Mouse (Mus musculus): Measurements from ENCODE around the gene Trim47. TPM values are rescaled to one million over a fixed set of nuclear protein-coding genes. Genes with fewer than 3 reads are reported as not detected.

Trim47 gene
- polyA plus RNA-seq, 1 experiment from 2014 or later, result 30.9 TPM

DNA sequence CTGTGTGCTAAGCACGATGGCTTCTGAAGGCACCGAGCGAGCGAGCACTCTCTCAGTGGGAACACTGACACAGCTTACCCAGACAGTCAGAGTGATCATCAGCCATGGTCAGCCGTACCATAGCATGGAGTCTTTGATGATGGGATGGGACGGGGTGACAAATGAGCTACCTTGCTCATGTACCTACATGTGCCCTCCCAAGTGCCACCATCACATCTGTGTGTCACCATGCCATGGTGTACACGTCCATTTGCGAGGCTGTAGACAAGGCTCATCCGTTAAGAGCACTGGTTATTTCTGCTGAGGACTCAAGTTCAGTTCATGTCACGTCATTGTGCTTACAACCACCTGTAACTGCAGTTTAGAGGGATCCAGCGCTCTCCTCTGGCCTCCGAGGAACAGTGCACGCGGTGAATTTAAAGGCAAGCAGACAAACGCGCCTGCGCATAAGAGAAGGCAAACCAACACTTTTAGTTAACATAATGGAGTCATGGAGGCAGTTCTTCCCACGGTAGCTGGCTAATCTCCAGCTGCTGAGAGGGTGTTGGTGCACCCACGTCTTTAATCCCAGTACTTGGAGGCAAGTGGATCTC, 15.3 kb downstream of the Trim47 start:
- Histone ChIP-seq H3K4me1 (peaks cover 37% of the 10 kb centered on the region), H3K27me3 (replicated peaks) (peaks cover 28% of the 10 kb centered on the region), H3K4me3 (replicated peaks) (no peak overlapping the region), H3K9ac (no peak overlapping the region), H3K36me3 (no peaks in the 10 kb centered on the region), H3K27ac (no peak overlapping the region), H3K9me3 (no peaks in the 10 kb centered on the region), H3K4me2 (no peak overlapping the region)
- WGBS, result 86% methylated on average over 19 of the region's 19 CpGs
- ATAC-seq (ENCODE audit: insufficient read depth, low FRiP score, low read depth), result no peak

GRCm38 (mm10) chr11:116111067-116111466, 15.9 kb downstream of the Trim47 start:
- peaks cover 28% of the 10 kb centered on the region for H3K27me3 ChIP-seq (replicated peaks)
- peaks cover 43% of the 10 kb centered on the region for H3K4me1 ChIP-seq
- no peaks in the 10 kb centered on the region for H3K36me3 ChIP-seq
- no peak overlapping the region for H3K4me2 ChIP-seq
- no peak overlapping the region for H3K4me3 ChIP-seq (replicated peaks)
- H3K9me3 ChIP-seq, result no peaks in the 10 kb centered on the region
- 82% methylated on average over 4 of the region's 4 CpGs for WGBS
- no peak for ATAC-seq (ENCODE audit: insufficient read depth, low FRiP score, low read depth)
- no peak overlapping the region for H3K9ac ChIP-seq
- no peak overlapping the region for H3K27ac ChIP-seq

DNA sequence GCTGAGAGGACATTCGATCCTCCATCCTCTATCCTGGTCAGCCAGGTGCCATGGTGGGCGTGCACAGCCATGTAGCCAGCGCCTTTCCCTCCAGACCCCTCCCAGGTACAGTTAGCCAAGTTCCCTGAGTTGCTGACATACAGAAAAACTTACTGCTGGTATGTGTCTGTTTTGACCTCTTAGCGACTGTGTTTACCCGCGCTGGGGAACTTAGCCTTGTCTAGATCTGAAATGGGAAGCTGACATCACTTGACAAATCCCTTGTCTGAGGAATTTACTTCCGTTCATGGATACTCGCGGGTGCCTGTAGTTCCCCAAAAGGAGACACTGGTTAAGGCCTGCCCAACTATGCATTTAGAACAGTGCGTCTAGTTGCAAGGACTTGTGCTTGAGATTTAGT, 16.5 kb downstream of the Trim47 start:
- Histone ChIP-seq H3K4me3 (replicated peaks) (peak overlapping the region; percentile 57), H3K36me3 (no peaks in the 10 kb centered on the region; the same call in 1 of the 2 replicates), H3K4me1 (peaks cover 48% of the 10 kb centered on the region), H3K4me2 (peak overlapping the region; percentile 91), H3K9ac (peak overlapping the region; percentile 40; the same call in 1 of the 2 replicates), H3K27ac (peak overlapping the region; percentile 8; the same call in 1 of the 2 replicates), H3K27me3 (replicated peaks) (peaks cover 28% of the 10 kb centered on the region), H3K9me3 (no peaks in the 10 kb centered on the region)
- ATAC-seq (ENCODE audit: insufficient read depth, low FRiP score, low read depth), result no peak
- WGBS, result 19% methylated on average over 10 of the region's 10 CpGs

- Histone ChIP-seq H3K9me3 (no peaks in the 10 kb centered on the region), H3K4me3 (replicated peaks) (peak overlapping the region; percentile 57), H3K36me3 (no peaks in the 10 kb centered on the region; the same call in 1 of the 2 replicates), H3K9ac (peak overlapping the region; percentile 40; the same call in 1 of the 2 replicates), H3K4me1 (peaks cover 51% of the 10 kb centered on the region), H3K27me3 (replicated peaks) (peaks cover 28% of the 10 kb centered on the region), H3K27ac (peak overlapping the region; percentile 8; the same call in 1 of the 2 replicates), H3K4me2 (peak overlapping the region; percentile 91)
- 2% methylated on average over 30 of the region's 35 CpGs for WGBS
- ATAC-seq (ENCODE audit: insufficient read depth, low FRiP score, low read depth), result peak; percentile 41
These were observed 16.9 kb downstream of the Trim47 start for GRCm38 (mm10) chr11:116110131-116110530.

GRCm38 (mm10) chr11:116109441-116110081, 17.4 kb downstream of the Trim47 start:
- Histone ChIP-seq H3K9me3 (no peaks in the 10 kb centered on the region), H3K4me2 (peak overlapping the region; percentile 91), H3K9ac (peak overlapping the region; percentile 40; the same call in 1 of the 2 replicates), H3K27me3 (replicated peaks) (peaks cover 28% of the 10 kb centered on the region), H3K27ac (peak overlapping the region; percentile 8), H3K4me1 (peaks cover 52% of the 10 kb centered on the region), H3K4me3 (replicated peaks) (peak overlapping the region; percentile 57), H3K36me3 (no peaks in the 10 kb centered on the region; the same call in 1 of the 2 replicates)
- 1% methylated on average over 64 of the region's 70 CpGs for WGBS
- 0 out of 2 replicates have a peak, but pooled peaks have one; percentile 11 for ATAC-seq (ENCODE audit: insufficient read depth, low FRiP score, low read depth)

- 12% methylated on average over 23 of the region's 23 CpGs for WGBS
- H3K4me2 ChIP-seq, result peak overlapping the region; percentile 91
These were observed 18.4 kb downstream of the Trim47 start for GRCm38 (mm10) chr11:116108464-116109137.

DNA sequence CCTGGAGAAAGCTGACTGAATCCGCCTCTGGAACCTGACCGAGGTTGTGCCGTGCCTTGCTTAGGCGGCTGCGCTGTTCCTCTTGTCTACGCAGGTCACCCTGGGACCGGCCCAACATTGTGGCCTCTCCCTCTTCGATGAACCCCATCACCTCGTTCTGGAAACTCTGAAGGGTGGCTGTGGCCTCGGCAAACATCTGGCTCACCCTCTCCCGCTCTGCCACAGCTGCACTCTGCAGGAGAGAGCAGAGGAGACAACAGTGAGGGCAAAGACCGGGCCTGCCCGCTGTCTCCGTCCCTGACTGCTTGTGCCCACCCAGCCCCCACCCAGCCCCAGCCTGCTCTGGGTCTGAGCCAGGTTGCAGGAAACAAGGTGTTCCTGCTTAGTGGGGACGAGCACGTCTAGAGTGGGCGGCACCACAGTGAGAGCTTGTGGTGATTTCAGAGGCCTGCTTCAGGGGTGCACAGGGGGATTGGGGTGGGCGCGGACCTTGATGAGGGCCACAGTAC, 19.2 kb downstream of the Trim47 start:
- no peak overlapping the region for H3K9ac ChIP-seq
- H3K27ac ChIP-seq, result peak overlapping the region; percentile 48; the same call in 1 of the 2 replicates
- peak overlapping the region; percentile 91 for H3K4me2 ChIP-seq
- no peak for ATAC-seq (ENCODE audit: insufficient read depth, low FRiP score, low read depth)
- H3K4me1 ChIP-seq, result peaks cover 69% of the 10 kb centered on the region
- peak overlapping the region; percentile 57 for H3K4me3 ChIP-seq (replicated peaks)
- peaks cover 28% of the 10 kb centered on the region for H3K27me3 ChIP-seq (replicated peaks)
- no peaks in the 10 kb centered on the region for H3K9me3 ChIP-seq
- H3K36me3 ChIP-seq, result no peaks in the 10 kb centered on the region; the same call in 1 of the 2 replicates
- WGBS, result 36% methylated on average over 19 of the region's 19 CpGs

More at GRCm38 (mm10) chr11:116108464-116109137, 18.4 kb downstream of the Trim47 start:
- Histone ChIP-seq H3K27me3 (replicated peaks) (peaks cover 28% of the 10 kb centered on the region), H3K9ac (0 out of 2 replicates have a peak overlapping the region, but pooled peaks have one; percentile 7), H3K27ac (peak overlapping the region; percentile 2; the same call in 1 of the 2 replicates), H3K36me3 (no peaks in the 10 kb centered on the region; the same call in 1 of the 2 replicates), H3K4me1 (peaks cover 62% of the 10 kb centered on the region), H3K4me3 (replicated peaks) (peak overlapping the region; percentile 57), H3K9me3 (no peaks in the 10 kb centered on the region)
- no peak for ATAC-seq (ENCODE audit: insufficient read depth, low FRiP score, low read depth)

DNA sequence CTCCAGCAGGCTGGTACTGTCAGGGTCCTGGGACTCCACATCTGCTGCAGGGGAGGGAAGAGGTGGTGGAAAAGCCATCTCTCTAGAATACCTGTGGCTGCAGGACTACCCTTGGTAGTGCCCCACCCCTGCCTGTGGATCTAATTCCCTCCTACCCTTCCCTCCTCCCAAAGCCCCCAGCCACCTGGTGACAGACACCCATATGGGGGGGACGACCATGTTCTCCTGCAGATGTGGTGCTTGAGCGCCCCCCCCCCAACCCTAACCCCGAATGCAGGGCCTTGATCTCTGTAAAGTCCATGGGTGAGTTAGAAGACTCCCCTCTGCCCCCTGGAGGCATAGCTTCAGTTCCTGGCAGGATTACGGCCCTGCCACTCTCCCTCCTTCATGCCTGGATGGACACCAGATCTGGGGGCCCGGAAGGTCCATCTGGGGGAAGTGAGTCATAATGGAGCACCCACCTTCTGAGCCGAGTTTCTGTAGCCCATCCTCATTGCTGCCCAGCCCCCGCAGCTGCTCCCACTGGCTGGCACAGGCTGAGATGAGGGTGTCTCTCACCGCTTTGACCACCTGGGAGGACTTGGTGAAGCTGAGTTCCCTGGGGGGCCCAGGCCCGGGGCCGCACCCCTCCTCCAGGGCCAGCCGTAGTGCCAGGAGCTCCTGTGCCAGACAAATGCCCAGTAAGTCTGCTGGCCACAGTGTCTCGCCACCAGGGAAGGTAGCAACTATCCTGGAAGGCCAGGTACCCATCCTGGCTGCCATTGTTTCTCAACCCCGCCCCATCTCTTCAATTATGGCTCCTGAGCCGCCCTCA, 19.8 kb downstream of the Trim47 start:
- no peak for ATAC-seq (ENCODE audit: insufficient read depth, low FRiP score, low read depth)

GRCm38 (mm10) chr11:116106154-116106962, 20.7 kb downstream of the Trim47 start:
- Histone ChIP-seq H3K36me3 (no peaks in the 10 kb centered on the region; the same call in 1 of the 2 replicates), H3K9me3 (no peaks in the 10 kb centered on the region), H3K4me1 (peaks cover 81% of the 10 kb centered on the region), H3K27me3 (replicated peaks) (peaks cover 28% of the 10 kb centered on the region), H3K9ac (no peak overlapping the region), H3K4me3 (replicated peaks) (no peak overlapping the region; the same call in 1 of the 2 replicates), H3K4me2 (peak overlapping the region; percentile 91), H3K27ac (no peak overlapping the region; the same call in 1 of the 2 replicates)
- 26% methylated on average over 32 of the region's 32 CpGs for WGBS
- ATAC-seq (ENCODE audit: insufficient read depth, low FRiP score, low read depth), result no peak

More for the DNA sequence above, 19.8 kb downstream of the Trim47 start:
- H3K27ac ChIP-seq, result peak overlapping the region; percentile 48; the same call in 1 of the 2 replicates
- no peaks in the 10 kb centered on the region for H3K9me3 ChIP-seq
- H3K36me3 ChIP-seq, result no peaks in the 10 kb centered on the region; the same call in 1 of the 2 replicates
- H3K4me2 ChIP-seq, result peak overlapping the region; percentile 91
- WGBS, result 45% methylated on average over 14 of the region's 14 CpGs
- H3K4me3 ChIP-seq (replicated peaks), result peak overlapping the region; percentile 57
- peaks cover 28% of the 10 kb centered on the region for H3K27me3 ChIP-seq (replicated peaks)
- peaks cover 73% of the 10 kb centered on the region for H3K4me1 ChIP-seq
- H3K9ac ChIP-seq, result peak overlapping the region; percentile 14; the same call in 1 of the 2 replicates

GRCm38 (mm10) chr11:116105065-116105464, 21.9 kb downstream of the Trim47 start:
- ATAC-seq (ENCODE audit: insufficient read depth, low FRiP score, low read depth), result no peak
- Histone ChIP-seq H3K27ac (peak overlapping the region; percentile 95; the same call in 1 of the 2 replicates), H3K36me3 (no peaks in the 10 kb centered on the region; the same call in 1 of the 2 replicates), H3K27me3 (replicated peaks) (peaks cover 27% of the 10 kb centered on the region), H3K4me3 (replicated peaks) (no peak overlapping the region), H3K9me3 (no peaks in the 10 kb centered on the region), H3K4me2 (no peak overlapping the region), H3K9ac (no peak overlapping the region), H3K4me1 (peaks cover 87% of the 10 kb centered on the region)
- 92% methylated on average over 2 of the region's 2 CpGs for WGBS
